Mouse (Mus musculus): ENCODE measurements at regions not wholly inside any gene's neighbourhood (a gene's known extent, or its start where the extent isn't known, plus 50 kb on each side); places are given as distances from the start of the nearest gene placed in this dataset.

- TF ChIP-seq CTCF (IDR thresholded peaks at IDR 0.05; ENCODE audit: borderline replicate concordance, insufficient read depth, low read depth, low read length) (no peak), POLR2A (IDR thresholded peaks at IDR 0.05; ENCODE audit: borderline replicate concordance, insufficient read depth, low read length) (no peak)
These were observed 1534.6 kb downstream of the Epha7 start for GRCm38 (mm10) chr4:30347552-30347951.
